Mouse (Mus musculus): Measurements from ENCODE around the gene Klhl35.

DNA sequence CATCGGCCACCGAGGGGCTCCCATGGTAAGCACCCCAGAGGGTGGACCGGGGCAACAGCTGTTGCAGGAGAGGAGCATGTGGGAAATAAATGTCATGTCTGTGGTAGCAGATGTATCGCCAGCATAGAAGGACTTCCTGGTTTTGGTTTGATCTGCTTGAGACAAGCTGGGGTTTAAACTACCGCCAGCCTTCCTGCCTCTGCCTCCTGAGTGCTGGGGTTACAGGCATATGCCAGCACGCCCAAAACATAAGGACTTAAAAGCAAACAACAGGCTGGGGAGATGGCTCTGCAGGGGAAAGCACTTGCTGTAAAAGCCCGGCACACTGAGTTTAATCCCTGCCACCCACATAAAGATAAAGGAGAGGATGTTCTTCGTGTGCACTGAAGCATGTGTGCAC lies 16.7 kb upstream of the Klhl35 start:
- no peak for TF ChIP-seq CTCF (IDR thresholded peaks at IDR 0.05; ENCODE audit: borderline replicate concordance, insufficient read depth, low read length)
- no peak for TF ChIP-seq POLR2A (IDR thresholded peaks at IDR 0.05; ENCODE audit: low read depth, low read length)
